Mouse (Mus musculus) midbrain, embryonic 12.5 days (tissue): ENCODE measurements at regions not wholly inside any gene's neighbourhood (a gene's known extent, or its start where the extent isn't known, plus 50 kb on each side); places are given as distances from the start of the nearest gene placed in this dataset.

Experiments used
- ATAC-seq: fragments of 200-750 bp; cut with Nextera tagmentation; 2 replicates; pipeline ENCODE4 v1.8.0; 2017; ENCODE audit warnings: low read depth, moderate TSS enrichment, moderate library complexity; ENCODE audit not compliant: low FRiP score
- H3K27ac ChIP-seq: fragments of 300-500 bp; sonication (generic); replicated peaks from 2 replicates; pipeline ENCODE4 v1.5.1; 2016; ENCODE audit warnings: mild to moderate bottlenecking
- H3K27me3 ChIP-seq: fragments of 300-500 bp; sonication (generic); 2 replicates; pipeline ENCODE4 v1.6.1; 2016; ENCODE audit warnings: mild to moderate bottlenecking
- H3K36me3 ChIP-seq: fragments of 300-500 bp; sonication (generic); 2 replicates; pipeline ENCODE4 v1.6.1; 2016
- H3K4me1 ChIP-seq: fragments of 300-500 bp; sonication (generic); 2 replicates; pipeline ENCODE4 v1.6.1; 2016
- H3K4me2 ChIP-seq: fragments of 300-500 bp; sonication (generic); replicated peaks from 2 replicates; pipeline ENCODE4 v1.6.1; 2016; ENCODE audit warnings: mild to moderate bottlenecking, moderate library complexity
- H3K4me3 ChIP-seq: fragments of 300-500 bp; sonication (generic); 2 replicates; pipeline ENCODE4 v1.5.1; 2016; ENCODE audit warnings: mild to moderate bottlenecking
- H3K9ac ChIP-seq: fragments of 300-500 bp; sonication (generic); replicated peaks from 2 replicates; pipeline ENCODE4 v1.6.1; 2016; ENCODE audit warnings: mild to moderate bottlenecking, moderate library complexity
- H3K9me3 ChIP-seq: fragments of 300-500 bp; sonication (generic); 2 replicates; pipeline ENCODE4 v1.6.1; 2016; ENCODE audit warnings: mild to moderate bottlenecking
- WGBS: fragments of 180-500 bp; shearing (Covaris S2); methylation state at CpG from one replicate; pipeline ENCODE4 v1.1.7; 2016; 5-methylcytosine and 5-hydroxymethylcytosine counted together

DNA sequence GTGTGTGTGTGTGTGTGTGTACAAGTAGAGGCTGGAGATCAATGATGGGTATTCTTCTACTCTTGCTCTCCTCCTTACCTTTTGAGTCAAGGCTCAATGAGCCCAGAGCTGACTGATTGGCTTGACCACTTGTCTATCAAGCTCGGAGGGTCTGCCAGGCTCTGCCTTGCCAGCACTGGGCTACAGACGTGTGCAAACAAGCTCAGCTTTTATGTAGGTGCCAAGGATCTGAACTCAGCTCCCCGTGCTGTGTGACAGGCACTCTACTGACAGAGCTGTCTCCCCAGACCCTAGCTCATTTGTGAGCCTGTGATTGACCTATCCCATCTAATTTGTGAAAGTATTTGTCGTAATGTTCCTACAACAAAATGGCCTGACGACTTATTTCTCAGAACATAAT is 54.2 kb upstream of the Cdc42bpa start:
- Histone ChIP-seq H3K4me3 (no peak overlapping the region), H3K27ac (no peak overlapping the region), H3K27me3 (no peaks in the 10 kb centered on the region), H3K4me2 (no peak overlapping the region), H3K9me3 (no peaks in the 10 kb centered on the region), H3K36me3 (no peaks in the 10 kb centered on the region), H3K4me1 (no peaks in the 10 kb centered on the region), H3K9ac (no peak overlapping the region)
- ATAC-seq, result no peak
- 95% methylated on average over 5 of the region's 5 CpGs for WGBS

DNA sequence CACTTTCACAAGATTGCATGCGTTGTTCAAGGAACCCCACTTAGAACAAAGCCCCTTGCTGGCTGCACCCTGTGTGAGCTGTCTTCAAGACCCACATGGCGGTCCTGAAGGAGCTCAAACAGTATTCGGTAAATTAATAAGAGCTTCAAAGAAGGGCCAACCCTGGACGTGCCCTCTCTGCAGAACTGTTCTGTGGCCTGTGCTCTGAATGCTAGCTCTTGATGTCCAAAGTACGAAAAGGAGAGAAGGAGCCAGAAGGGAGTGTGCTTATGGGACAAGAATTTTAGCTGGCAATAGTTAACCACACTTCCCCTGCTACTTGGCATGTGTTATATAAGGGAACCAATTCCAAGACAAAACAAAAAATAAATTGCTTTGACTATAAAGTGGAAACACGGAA is 67.6 kb upstream of the Cdc42bpa start:
- Histone ChIP-seq H3K4me1 (no peaks in the 10 kb centered on the region), H3K9ac (no peak overlapping the region), H3K27me3 (no peaks in the 10 kb centered on the region), H3K4me3 (no peak overlapping the region), H3K9me3 (no peaks in the 10 kb centered on the region), H3K4me2 (no peak overlapping the region), H3K27ac (no peak overlapping the region), H3K36me3 (no peaks in the 10 kb centered on the region)
- WGBS, result 91% methylated on average over 6 of the region's 6 CpGs
- no peak for ATAC-seq

DNA sequence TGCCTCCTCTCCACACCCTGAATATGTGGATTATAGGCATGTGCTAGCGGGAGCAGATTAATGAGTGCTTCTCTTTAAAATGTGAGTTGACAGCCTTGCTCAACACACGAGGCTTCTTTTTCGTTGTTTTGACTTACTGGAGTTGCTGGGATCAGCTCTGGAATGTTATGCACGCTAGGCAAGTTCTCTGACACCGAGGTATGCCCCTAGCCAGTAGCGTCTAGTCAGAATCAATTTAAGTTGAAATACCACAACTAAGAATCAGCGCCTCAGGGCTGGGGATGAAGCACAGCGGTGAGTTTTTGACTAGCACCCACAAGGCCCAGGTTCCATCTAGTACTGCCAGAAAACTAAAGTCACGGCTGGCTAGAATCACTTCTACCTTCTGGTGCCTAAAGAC is 72.4 kb upstream of the Cdc42bpa start:
- Histone ChIP-seq H3K36me3 (no peaks in the 10 kb centered on the region), H3K4me1 (no peaks in the 10 kb centered on the region), H3K27ac (no peak overlapping the region), H3K9ac (no peak overlapping the region), H3K27me3 (no peaks in the 10 kb centered on the region), H3K4me2 (no peak overlapping the region), H3K4me3 (no peak overlapping the region), H3K9me3 (no peaks in the 10 kb centered on the region)
- 73% methylated on average over 9 of the region's 9 CpGs for WGBS
- no peak for ATAC-seq

DNA sequence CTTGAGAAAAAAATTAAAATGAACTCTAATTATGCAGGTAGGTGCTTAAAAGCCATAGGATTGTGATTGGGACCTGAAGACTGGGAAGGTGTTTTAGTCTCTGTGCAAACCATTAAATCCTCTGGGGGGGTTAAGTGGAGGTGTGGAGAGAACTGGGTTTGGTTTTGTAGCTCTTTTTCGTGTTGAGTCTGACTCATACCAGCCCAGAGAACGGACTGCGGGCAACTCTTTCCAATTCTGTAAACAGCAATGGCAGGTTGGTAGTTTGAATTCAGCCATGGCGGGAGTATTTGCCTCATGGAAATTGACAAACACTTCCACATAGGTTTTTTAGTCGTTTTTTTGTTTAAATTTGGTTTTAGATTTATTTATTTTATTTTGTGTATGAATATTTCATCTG is 77.7 kb upstream of the Ahctf1 start:
- no peaks in the 10 kb centered on the region for H3K9me3 ChIP-seq
- no peaks in the 10 kb centered on the region for H3K27me3 ChIP-seq
- no peaks in the 10 kb centered on the region for H3K4me1 ChIP-seq
- 86% methylated on average over 5 of the region's 5 CpGs for WGBS
- no peak overlapping the region for H3K9ac ChIP-seq
- H3K27ac ChIP-seq, result no peak overlapping the region
- no peak for ATAC-seq
- no peaks in the 10 kb centered on the region for H3K36me3 ChIP-seq
- H3K4me3 ChIP-seq, result no peak overlapping the region
- H3K4me2 ChIP-seq, result no peak overlapping the region

DNA sequence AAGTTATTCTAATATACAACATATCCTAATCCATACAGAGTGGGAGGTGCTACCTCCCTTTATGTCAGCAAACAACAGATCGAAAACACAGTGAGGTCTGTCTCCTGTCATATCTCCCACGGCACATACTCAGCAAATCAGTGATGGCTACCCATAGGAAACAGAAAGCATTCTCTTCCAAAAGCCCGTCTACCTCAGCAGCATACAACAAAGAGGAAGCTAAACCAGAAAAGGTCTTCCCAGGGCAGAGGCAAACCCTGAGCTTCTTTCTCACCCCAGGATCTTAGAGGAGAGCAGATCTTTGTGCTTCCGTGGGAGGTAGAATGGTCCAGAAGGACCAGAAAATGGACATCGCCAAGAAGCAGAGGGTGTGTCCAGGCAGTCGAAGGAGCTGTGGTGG is 74.4 kb upstream of the Ahctf1 start:
- Histone ChIP-seq H3K27ac (no peak overlapping the region), H3K9ac (no peak overlapping the region), H3K4me2 (no peak overlapping the region), H3K27me3 (no peaks in the 10 kb centered on the region), H3K36me3 (no peaks in the 10 kb centered on the region), H3K9me3 (no peaks in the 10 kb centered on the region), H3K4me1 (no peaks in the 10 kb centered on the region), H3K4me3 (no peak overlapping the region)
- ATAC-seq, result no peak
- WGBS, result 85% methylated on average over 6 of the region's 6 CpGs

DNA sequence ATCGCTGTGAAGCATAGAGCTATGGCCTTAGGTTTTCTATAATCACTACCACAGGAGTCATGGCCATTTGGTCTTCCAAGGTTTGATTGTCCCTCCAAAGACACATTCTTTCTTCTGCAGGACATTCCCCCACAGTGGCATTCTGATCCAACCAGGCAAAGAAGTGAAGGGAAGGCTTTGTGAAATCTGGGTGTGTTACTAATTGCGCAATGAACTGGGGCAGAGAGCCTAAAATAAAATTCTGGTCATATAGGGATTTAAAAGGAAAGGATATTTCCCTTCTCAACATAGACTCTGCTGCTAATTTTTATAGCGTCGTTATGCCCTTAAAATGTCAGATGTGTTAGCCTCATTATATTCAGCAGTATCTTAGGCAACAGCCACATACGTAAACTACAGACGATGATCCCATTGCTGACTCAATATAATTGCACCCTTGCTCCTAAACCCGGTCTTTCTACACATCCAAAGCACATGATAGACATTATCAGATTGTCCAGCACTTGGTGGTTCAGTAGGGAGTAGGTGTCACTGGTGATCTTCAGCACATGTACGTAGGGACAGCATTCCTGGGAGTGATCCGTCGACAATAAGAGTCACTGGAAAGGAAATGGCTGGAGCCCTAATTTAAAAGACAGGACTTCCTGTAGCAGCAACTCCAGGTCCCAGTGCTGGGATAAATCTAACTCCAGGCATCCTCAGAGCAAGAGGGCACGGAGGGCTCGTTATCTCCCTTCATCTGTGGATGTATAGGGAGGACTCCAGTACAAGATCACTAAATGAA is 70.5 kb upstream of the Ahctf1 start:
- 89% methylated on average over 12 of the region's 12 CpGs for WGBS
- Histone ChIP-seq H3K4me1 (no peaks in the 10 kb centered on the region), H3K36me3 (no peaks in the 10 kb centered on the region), H3K9ac (no peak overlapping the region), H3K4me3 (no peak overlapping the region), H3K27me3 (no peaks in the 10 kb centered on the region), H3K4me2 (no peak overlapping the region), H3K27ac (no peak overlapping the region), H3K9me3 (no peaks in the 10 kb centered on the region)
- no peak for ATAC-seq

DNA sequence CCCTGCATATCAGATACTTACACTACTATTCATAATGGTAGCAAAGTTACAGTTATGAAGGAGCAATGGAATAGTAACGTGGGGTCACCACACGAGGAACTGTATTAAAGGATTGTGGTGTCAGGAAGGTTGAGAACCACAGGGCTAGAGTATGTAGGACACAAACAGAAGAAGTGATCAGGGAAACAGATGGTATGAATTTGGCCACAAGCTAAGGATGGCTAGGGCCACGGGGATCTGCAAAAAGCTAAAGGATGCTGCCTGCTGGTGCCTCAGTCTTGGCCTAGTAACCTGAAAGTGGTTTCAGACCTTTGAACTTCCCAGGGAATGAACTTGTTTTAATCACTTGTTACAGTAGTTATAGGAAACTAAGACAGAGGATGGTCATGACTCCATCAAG is 68.5 kb upstream of the Ahctf1 start:
- 86% methylated on average over 3 of the region's 3 CpGs for WGBS
- no peaks in the 10 kb centered on the region for H3K27me3 ChIP-seq

DNA sequence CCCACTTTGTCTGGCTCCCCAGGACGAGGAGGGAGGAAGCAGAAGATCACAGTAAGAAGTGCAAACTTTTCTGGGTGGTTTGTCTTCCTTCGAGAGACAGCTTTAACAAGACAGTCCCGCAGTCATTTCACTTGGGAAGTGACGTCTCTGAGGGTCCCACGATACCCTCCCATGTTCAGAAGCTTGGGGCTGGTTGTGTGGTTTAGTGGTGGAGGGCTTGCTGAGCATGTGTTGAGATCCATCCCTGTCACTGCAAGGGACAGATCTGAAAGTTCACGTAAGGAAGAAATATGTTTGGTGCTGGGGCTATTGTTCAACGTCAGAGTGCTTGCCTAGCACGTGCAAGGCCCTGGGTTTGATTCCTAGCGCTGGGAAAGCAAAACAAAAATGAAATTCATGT is 65.2 kb upstream of the Ahctf1 start:
- H3K4me3 ChIP-seq, result no peak overlapping the region
- H3K27me3 ChIP-seq, result no peaks in the 10 kb centered on the region
- H3K9me3 ChIP-seq, result no peaks in the 10 kb centered on the region
- ATAC-seq, result no peak
- no peaks in the 10 kb centered on the region for H3K36me3 ChIP-seq
- no peak overlapping the region for H3K9ac ChIP-seq
- H3K4me2 ChIP-seq, result no peak overlapping the region
- H3K27ac ChIP-seq, result no peak overlapping the region
- no peaks in the 10 kb centered on the region for H3K4me1 ChIP-seq
- WGBS, result 87% methylated on average over 9 of the region's 9 CpGs

More for the DNA sequence above, 68.5 kb upstream of the Ahctf1 start:
- no peaks in the 10 kb centered on the region for H3K36me3 ChIP-seq
- no peak overlapping the region for H3K4me2 ChIP-seq
- H3K9ac ChIP-seq, result no peak overlapping the region
- H3K4me1 ChIP-seq, result no peaks in the 10 kb centered on the region
- H3K4me3 ChIP-seq, result no peak overlapping the region
- ATAC-seq, result no peak
- no peak overlapping the region for H3K27ac ChIP-seq
- H3K9me3 ChIP-seq, result no peaks in the 10 kb centered on the region

DNA sequence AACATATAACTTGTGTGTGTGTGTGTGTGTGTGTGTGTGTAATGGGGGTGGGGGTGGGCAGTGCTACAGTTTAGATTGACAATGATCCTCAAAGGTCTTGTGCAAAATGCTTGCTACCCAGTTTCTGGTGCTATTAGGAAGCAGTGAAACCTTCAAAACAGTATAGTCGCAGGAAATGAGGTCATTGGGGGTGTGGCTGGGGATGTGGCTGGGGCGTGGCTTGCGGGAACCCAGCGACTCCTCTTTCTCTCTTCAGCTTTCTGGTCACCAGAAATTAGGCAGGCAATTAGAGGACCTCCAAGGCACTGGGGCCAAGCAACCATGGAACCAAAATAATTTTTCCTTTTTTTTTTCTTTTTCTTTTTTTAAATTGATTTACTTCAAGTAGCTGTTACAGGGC is 64.0 kb upstream of the Ahctf1 start:
- H3K4me3 ChIP-seq, result no peak overlapping the region
- H3K36me3 ChIP-seq, result no peaks in the 10 kb centered on the region
- no peaks in the 10 kb centered on the region for H3K9me3 ChIP-seq
- no peak overlapping the region for H3K4me2 ChIP-seq
- H3K4me1 ChIP-seq, result no peaks in the 10 kb centered on the region
- WGBS, result 94% methylated on average over 4 of the region's 4 CpGs
- no peak for ATAC-seq
- H3K9ac ChIP-seq, result no peak overlapping the region
- H3K27me3 ChIP-seq, result no peaks in the 10 kb centered on the region
- H3K27ac ChIP-seq, result no peak overlapping the region

DNA sequence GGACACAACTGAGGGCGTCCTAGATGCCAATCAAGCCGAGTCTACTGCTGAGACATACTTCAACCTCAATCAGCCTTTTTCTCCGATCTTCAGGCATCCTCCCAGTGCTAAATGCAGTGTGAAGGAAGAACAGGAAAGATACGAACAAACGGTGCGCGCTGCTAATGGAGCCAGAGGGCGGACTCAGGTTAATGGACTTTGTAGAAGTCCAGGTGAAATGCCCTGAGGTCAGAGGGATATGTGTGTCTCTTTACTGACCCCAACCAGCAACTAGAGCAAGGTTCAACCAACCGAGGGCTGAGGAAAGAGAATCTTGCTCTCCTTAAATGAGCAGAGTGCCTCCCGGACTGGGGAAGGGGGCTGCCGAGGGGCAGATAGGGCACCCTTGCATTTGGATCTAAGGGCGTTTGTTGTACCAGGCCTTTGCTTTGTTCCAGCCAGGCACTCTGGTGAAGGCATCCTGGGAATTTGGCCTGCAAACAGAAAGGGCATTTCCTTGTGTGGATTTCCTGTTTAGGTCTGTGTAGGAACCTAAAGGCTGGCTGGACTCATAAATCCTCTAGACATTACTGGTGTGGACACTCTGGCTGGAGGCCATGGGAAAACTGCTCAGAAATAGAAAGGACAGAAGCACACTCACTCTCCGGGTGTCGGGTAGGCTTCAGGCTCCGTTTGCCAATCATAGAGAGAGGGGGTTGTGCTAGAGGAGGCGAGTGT is 62.7 kb upstream of the Ahctf1 start:
- no peaks in the 10 kb centered on the region for H3K27me3 ChIP-seq
- no peaks in the 10 kb centered on the region for H3K4me1 ChIP-seq
- H3K4me2 ChIP-seq, result no peak overlapping the region
- H3K9me3 ChIP-seq, result no peaks in the 10 kb centered on the region
- no peak overlapping the region for H3K9ac ChIP-seq
- H3K4me3 ChIP-seq, result no peak overlapping the region
- ATAC-seq, result no peak
- H3K36me3 ChIP-seq, result no peaks in the 10 kb centered on the region
- WGBS, result 83% methylated on average over 16 of the region's 16 CpGs
- no peak overlapping the region for H3K27ac ChIP-seq

DNA sequence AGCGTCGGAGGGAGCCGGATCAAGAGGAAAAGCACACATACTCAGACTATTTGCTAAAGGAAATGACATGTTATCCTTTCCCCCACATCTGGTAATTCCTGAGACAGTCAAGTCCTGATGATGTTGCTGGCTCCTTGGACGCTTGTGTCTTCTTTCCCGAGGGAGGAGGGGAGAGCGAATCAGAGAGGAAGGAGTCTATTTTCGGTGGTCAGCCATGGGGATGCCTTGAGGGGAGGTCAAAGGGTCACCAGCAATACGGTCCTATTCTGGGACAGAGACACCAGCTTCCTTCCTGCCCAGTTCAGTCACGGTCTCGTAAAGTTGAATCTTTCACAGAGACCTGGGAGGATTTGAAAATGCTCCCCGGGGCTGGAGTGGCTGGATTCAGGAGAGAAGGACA is 62.1 kb upstream of the Ahctf1 start:
- no peak for ATAC-seq
- no peak overlapping the region for H3K27ac ChIP-seq

DNA sequence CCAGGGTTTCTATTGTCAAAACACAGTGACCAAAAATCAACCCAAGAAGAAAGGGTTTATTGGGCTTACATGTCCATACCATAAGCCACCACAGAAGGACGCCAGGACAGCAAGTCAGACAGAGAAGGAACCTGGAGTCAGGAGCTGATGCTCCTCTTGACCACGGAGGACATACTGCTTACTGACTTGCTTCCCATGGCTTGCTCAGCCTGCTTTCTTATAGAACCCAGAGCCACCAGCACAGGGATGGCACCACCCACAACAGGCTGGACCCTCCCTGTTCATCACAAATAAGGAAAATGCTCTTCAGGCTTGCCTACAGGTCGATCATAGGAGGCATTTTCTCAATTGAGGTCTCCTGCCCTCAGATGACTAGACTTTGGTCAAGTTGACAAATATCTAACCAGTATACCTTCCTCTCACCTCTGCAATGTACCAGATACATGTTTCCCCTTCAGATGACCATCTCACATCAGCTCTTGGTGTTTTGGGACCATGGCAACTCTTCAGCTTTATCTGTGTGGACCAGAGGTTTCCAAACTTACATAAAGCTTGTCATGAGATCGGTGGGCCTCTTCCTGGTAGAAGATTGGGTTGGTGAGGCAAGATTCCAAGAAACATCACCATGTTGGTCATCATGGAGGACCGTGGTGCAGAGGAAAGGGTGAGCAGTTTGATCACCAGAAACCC is 61.2 kb upstream of the Ahctf1 start:
- Histone ChIP-seq H3K27ac (no peak overlapping the region), H3K9me3 (no peaks in the 10 kb centered on the region), H3K27me3 (no peaks in the 10 kb centered on the region), H3K36me3 (no peaks in the 10 kb centered on the region), H3K9ac (no peak overlapping the region), H3K4me1 (no peaks in the 10 kb centered on the region), H3K4me2 (no peak overlapping the region), H3K4me3 (no peak overlapping the region)
- WGBS, result 88% methylated on average over 5 of the region's 5 CpGs
- ATAC-seq, result no peak

More for the DNA sequence above, 62.1 kb upstream of the Ahctf1 start:
- WGBS, result 75% methylated on average over 11 of the region's 11 CpGs
- H3K9me3 ChIP-seq, result no peaks in the 10 kb centered on the region
- no peak overlapping the region for H3K4me2 ChIP-seq
- H3K9ac ChIP-seq, result no peak overlapping the region
- no peaks in the 10 kb centered on the region for H3K36me3 ChIP-seq
- H3K27me3 ChIP-seq, result no peaks in the 10 kb centered on the region
- no peaks in the 10 kb centered on the region for H3K4me1 ChIP-seq
- no peak overlapping the region for H3K4me3 ChIP-seq
